Mouse (Mus musculus): ENCODE data around the gene Fcrlb. TPM values are rescaled to one million over a fixed set of nuclear protein-coding genes. Genes with fewer than 3 reads are reported as not detected.

The Fcrlb gene
- polyA plus RNA-seq, 1 experiment from 2014 or later = not detected

GRCm38 (mm10) chr1:170867691-170868105 lies 45.0 kb downstream of the Fcrlb start, which contains the start of gene Atf6:
TSS of gene Atf6 (minus strand) at chr1:170867771.
- peaks cover 13% of the 10 kb centered on the region for H3K36me3 ChIP-seq
- peak; percentile 50; the same call in 1 of the 2 replicates for ATAC-seq (ENCODE audit: insufficient number of reproducible peaks, insufficient read depth, low FRiP score, low TSS enrichment, low read depth)
- H3K4me3 ChIP-seq (replicated peaks) = peak within 1 kb of the TSS; percentile 81
- no peaks in the 10 kb centered on the region for H3K9me3 ChIP-seq
- no peaks in the 10 kb centered on the region for H3K27me3 ChIP-seq
- under 1% methylated on average over 25 of the region's 25 CpGs for WGBS
- H3K27ac ChIP-seq = peak within 1 kb of the TSS; percentile 62
- H3K9ac ChIP-seq (replicated peaks) = peak within 1 kb of the TSS; percentile 74
- H3K4me1 ChIP-seq (replicated peaks) = peaks cover 10% of the 10 kb centered on the region; the same call in 1 of the 2 replicates
- H3K4me2 ChIP-seq = peak within 1 kb of the TSS; percentile 88

- Histone ChIP-seq H3K9ac (replicated peaks) (peak overlapping the region; percentile 74), H3K36me3 (peaks cover 8% of the 10 kb centered on the region), H3K4me2 (peak overlapping the region; percentile 88), H3K27ac (peak overlapping the region; percentile 62), H3K27me3 (no peaks in the 10 kb centered on the region), H3K4me3 (replicated peaks) (peak overlapping the region; percentile 81), H3K4me1 (replicated peaks) (peaks cover 10% of the 10 kb centered on the region; the same call in 1 of the 2 replicates), H3K9me3 (no peaks in the 10 kb centered on the region)
- peak; percentile 54; the same call in 1 of the 2 replicates for ATAC-seq (ENCODE audit: insufficient number of reproducible peaks, insufficient read depth, low FRiP score, low TSS enrichment, low read depth)
- 5% methylated on average over 30 of the region's 30 CpGs for WGBS
Observed at GRCm38 (mm10) chr1:170866992-170867690, 45.6 kb downstream of the Fcrlb start.

GRCm38 (mm10) chr1:170865406-170865805 lies 47.3 kb downstream of the Fcrlb start:
- no peak overlapping the region for H3K27ac ChIP-seq
- no peaks in the 10 kb centered on the region for H3K27me3 ChIP-seq
- no peak overlapping the region for H3K9ac ChIP-seq (replicated peaks)
- 88% methylated on average over 5 of the region's 5 CpGs for WGBS
- peaks cover 10% of the 10 kb centered on the region; the same call in 1 of the 2 replicates for H3K4me1 ChIP-seq (replicated peaks)
- H3K4me3 ChIP-seq (replicated peaks) = no peak overlapping the region
- no peak for ATAC-seq (ENCODE audit: insufficient number of reproducible peaks, insufficient read depth, low FRiP score, low TSS enrichment, low read depth)
- H3K36me3 ChIP-seq = no peaks in the 10 kb centered on the region
- H3K9me3 ChIP-seq = no peaks in the 10 kb centered on the region
- no peak overlapping the region for H3K4me2 ChIP-seq

GRCm38 (mm10) chr1:170864754-170865153 lies 48.0 kb downstream of the Fcrlb start:
- Histone ChIP-seq H3K36me3 (no peaks in the 10 kb centered on the region), H3K27me3 (no peaks in the 10 kb centered on the region), H3K4me2 (no peak overlapping the region), H3K9me3 (no peaks in the 10 kb centered on the region), H3K9ac (replicated peaks) (no peak overlapping the region), H3K4me1 (replicated peaks) (peaks cover 10% of the 10 kb centered on the region; the same call in 1 of the 2 replicates), H3K4me3 (replicated peaks) (no peak overlapping the region), H3K27ac (no peak overlapping the region)
- no peak for ATAC-seq (ENCODE audit: insufficient number of reproducible peaks, insufficient read depth, low FRiP score, low TSS enrichment, low read depth)
- WGBS = 78% methylated on average over 3 of the region's 3 CpGs

- no peak overlapping the region for H3K27ac ChIP-seq
- peaks cover 10% of the 10 kb centered on the region; the same call in 1 of the 2 replicates for H3K4me1 ChIP-seq (replicated peaks)
- no peak overlapping the region for H3K9ac ChIP-seq (replicated peaks)
- ATAC-seq (ENCODE audit: insufficient number of reproducible peaks, insufficient read depth, low FRiP score, low TSS enrichment, low read depth) = no peak
- no peaks in the 10 kb centered on the region for H3K27me3 ChIP-seq
- H3K4me3 ChIP-seq (replicated peaks) = no peak overlapping the region
- H3K4me2 ChIP-seq = no peak overlapping the region
- H3K36me3 ChIP-seq = no peaks in the 10 kb centered on the region
- H3K9me3 ChIP-seq = no peaks in the 10 kb centered on the region
Observed at GRCm38 (mm10) chr1:170864234-170864633, 48.5 kb downstream of the Fcrlb start.

- Histone ChIP-seq H3K27ac (no peak overlapping the region), H3K4me1 (replicated peaks) (peaks cover 10% of the 10 kb centered on the region; the same call in 1 of the 2 replicates), H3K4me2 (no peak overlapping the region), H3K36me3 (no peaks in the 10 kb centered on the region), H3K9ac (replicated peaks) (no peak overlapping the region), H3K4me3 (replicated peaks) (no peak overlapping the region), H3K27me3 (no peaks in the 10 kb centered on the region), H3K9me3 (no peaks in the 10 kb centered on the region)
- WGBS = 72% methylated on average over 4 of the region's 4 CpGs
- ATAC-seq (ENCODE audit: insufficient number of reproducible peaks, insufficient read depth, low FRiP score, low TSS enrichment, low read depth) = no peak
Observed at GRCm38 (mm10) chr1:170863033-170863432, 49.7 kb downstream of the Fcrlb start.

GRCm38 (mm10) chr1:170862435-170862717 lies 50.4 kb downstream of the Fcrlb start:
- H3K36me3 ChIP-seq = no peaks in the 10 kb centered on the region
- ATAC-seq (ENCODE audit: insufficient number of reproducible peaks, insufficient read depth, low FRiP score, low TSS enrichment, low read depth) = no peak
- no peak overlapping the region for H3K4me2 ChIP-seq
- H3K9me3 ChIP-seq = no peaks in the 10 kb centered on the region
- 80% methylated on average over 3 of the region's 3 CpGs for WGBS
- peaks cover 10% of the 10 kb centered on the region; the same call in 1 of the 2 replicates for H3K4me1 ChIP-seq (replicated peaks)
- no peak overlapping the region for H3K4me3 ChIP-seq (replicated peaks)
- no peaks in the 10 kb centered on the region for H3K27me3 ChIP-seq
- no peak overlapping the region for H3K9ac ChIP-seq (replicated peaks)
- H3K27ac ChIP-seq = no peak overlapping the region

GRCm38 (mm10) chr1:170861671-170862434 lies 50.9 kb downstream of the Fcrlb start:
- Histone ChIP-seq H3K4me3 (replicated peaks) (no peak overlapping the region), H3K36me3 (no peaks in the 10 kb centered on the region), H3K27ac (no peak overlapping the region), H3K27me3 (no peaks in the 10 kb centered on the region), H3K4me2 (no peak overlapping the region), H3K9ac (replicated peaks) (no peak overlapping the region), H3K4me1 (replicated peaks) (peaks cover 7% of the 10 kb centered on the region; the same call in 1 of the 2 replicates), H3K9me3 (no peaks in the 10 kb centered on the region)
- WGBS = 82% methylated on average over 13 of the region's 13 CpGs
- ATAC-seq (ENCODE audit: insufficient number of reproducible peaks, insufficient read depth, low FRiP score, low TSS enrichment, low read depth) = no peak

GRCm38 (mm10) chr1:170858872-170859271 lies 53.9 kb downstream of the Fcrlb start:
- no peak for ATAC-seq (ENCODE audit: insufficient number of reproducible peaks, insufficient read depth, low FRiP score, low TSS enrichment, low read depth)
- WGBS = 71% methylated on average over 2 of the region's 2 CpGs
- Histone ChIP-seq H3K9ac (replicated peaks) (no peak overlapping the region), H3K27me3 (no peaks in the 10 kb centered on the region), H3K4me3 (replicated peaks) (no peak overlapping the region), H3K4me1 (replicated peaks) (no peaks in the 10 kb centered on the region), H3K27ac (no peak overlapping the region), H3K9me3 (no peaks in the 10 kb centered on the region), H3K4me2 (no peak overlapping the region), H3K36me3 (no peaks in the 10 kb centered on the region)

GRCm38 (mm10) chr1:170857369-170857768 lies 55.4 kb downstream of the Fcrlb start:
- Histone ChIP-seq H3K27ac (no peak overlapping the region), H3K36me3 (0 out of 2 replicates have a peak, but pooled peaks cover 5% of the 10 kb centered on the region), H3K4me1 (replicated peaks) (no peaks in the 10 kb centered on the region), H3K27me3 (no peaks in the 10 kb centered on the region), H3K4me3 (replicated peaks) (no peak overlapping the region), H3K4me2 (no peak overlapping the region), H3K9me3 (no peaks in the 10 kb centered on the region), H3K9ac (replicated peaks) (no peak overlapping the region)
- no peak for ATAC-seq (ENCODE audit: insufficient number of reproducible peaks, insufficient read depth, low FRiP score, low TSS enrichment, low read depth)
- 77% methylated on average over 2 of the region's 2 CpGs for WGBS

All from limb, embryonic 12.5 days (tissue).